Mouse (Mus musculus) G1E (cell line): Measurements from ENCODE around the gene Gm10401.

Experiments used
- CTCF ChIP-seq: IDR thresholded peaks from 2 replicates; pipeline ENCODE4 v1.5.1; 2012; ENCODE audit warnings: low read depth, low read length, inconsistent platforms, mixed read lengths
- GATA1 ChIP-seq: IDR thresholded peaks from 2 replicates; pipeline ENCODE4 v1.6.1; 2012; ENCODE audit warnings: borderline replicate concordance, low read length, inconsistent platforms, mixed read lengths

DNA sequence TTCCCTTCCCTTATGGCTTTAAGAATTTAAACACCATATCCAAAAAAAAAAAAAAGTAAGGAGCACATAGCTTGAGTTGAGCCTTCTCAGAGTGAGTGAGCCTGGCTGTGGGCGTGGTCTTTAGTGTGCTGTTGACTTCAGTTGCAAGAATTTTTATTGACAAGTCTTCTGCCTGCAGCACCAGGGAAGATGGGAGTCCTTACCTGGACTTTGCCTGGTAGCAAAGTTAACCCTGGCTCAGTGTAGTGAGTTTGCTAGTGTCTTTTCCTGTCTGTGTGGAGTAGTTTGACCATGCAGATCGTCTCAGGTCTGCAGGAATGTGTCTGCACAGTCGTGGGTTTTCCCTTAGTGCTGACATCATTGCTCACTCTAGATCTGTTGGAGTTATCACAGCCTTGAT is 7.1 kb downstream of the Gm10401 start:
- no peak for TF ChIP-seq GATA1
- no peak for TF ChIP-seq CTCF
